Mouse (Mus musculus) liver, embryonic 12.5 days (tissue): ENCODE results near the gene Tbrg4. TPM values are rescaled to one million over a fixed set of nuclear protein-coding genes. Genes with fewer than 3 reads are reported as not detected.
"Not testable (repeated sequence)": the region's sequence is repeated elsewhere in the genome, so short reads cannot be mapped to it uniquely, and the experiment has no call there.

Experiments used
- ATAC-seq: fragments of 200-750 bp; cut with Nextera tagmentation; 2 replicates; pipeline ENCODE4 v1.8.0; 2017; ENCODE audit warnings: moderate number of reproducible peaks, mild to moderate bottlenecking, moderate library complexity
- H3K27ac ChIP-seq: fragments of 300-500 bp; sonication (generic); 2 replicates; pipeline ENCODE4 v1.5.1; 2016; ENCODE audit warnings: mild to moderate bottlenecking
- H3K27me3 ChIP-seq: fragments of 300-500 bp; sonication (generic); replicated peaks from 2 replicates; pipeline ENCODE4 v1.6.1; 2016; ENCODE audit warnings: mild to moderate bottlenecking, moderate library complexity
- H3K36me3 ChIP-seq: fragments of 300-500 bp; sonication (generic); 2 replicates; pipeline ENCODE4 v1.6.1; 2016; ENCODE audit warnings: mild to moderate bottlenecking, moderate library complexity
- H3K4me1 ChIP-seq: fragments of 300-500 bp; sonication (generic); 2 replicates; pipeline ENCODE4 v1.6.1; 2016
- H3K4me2 ChIP-seq: fragments of 300-500 bp; sonication (generic); 2 replicates; pipeline ENCODE4 v1.6.1; 2016; ENCODE audit warnings: mild to moderate bottlenecking, moderate library complexity
- H3K4me3 ChIP-seq: fragments of 300-500 bp; sonication (generic); 2 replicates; pipeline ENCODE4 v1.5.1; 2016; ENCODE audit warnings: mild to moderate bottlenecking, moderate library complexity
- H3K9ac ChIP-seq: fragments of 300-500 bp; sonication (generic); 2 replicates; pipeline ENCODE4 v1.6.1; 2016; ENCODE audit warnings: mild to moderate bottlenecking, moderate library complexity
- H3K9me3 ChIP-seq: fragments of 300-500 bp; sonication (generic); replicated peaks from 2 replicates; pipeline ENCODE4 v1.6.1; 2016; ENCODE audit warnings: mild to moderate bottlenecking, moderate library complexity
- WGBS: fragments of 180-500 bp; shearing (Covaris S2); methylation state at CpG from one replicate; pipeline ENCODE4 v1.1.7; 2016; ENCODE audit not compliant: insufficient replicate concordance; 5-methylcytosine and 5-hydroxymethylcytosine counted together
- polyA plus RNA-seq: library from polyadenylated mRNA; unstranded; fragments of >200 nt; fragmentation: Nextera tagmentation; extraction: Ambion mirVana; gene quantifications from 2 replicates; pipeline ENCODE4 v1.2.1, GENCODE M21; 2016

Tbrg4 gene
- 69.3 TPM in 2 replicates for polyA plus RNA-seq

GRCm38 (mm10) chr11:6625478-6626387, at the start of gene Tbrg4:
Tbrg4 (minus strand) TSS chr11:6626067.
- Histone ChIP-seq H3K9me3 (no peaks in the 10 kb centered on the region), H3K36me3 (peaks cover 41% of the 10 kb centered on the region), H3K9ac (peak within 1 kb of the TSS; percentile 76), H3K4me3 (peak within 1 kb of the TSS; percentile 84), H3K4me1 (peaks cover 51% of the 10 kb centered on the region), H3K4me2 (peak within 1 kb of the TSS; percentile 79), H3K27me3 (no peaks in the 10 kb centered on the region), H3K27ac (peak within 1 kb of the TSS; percentile 89)
- peak; percentile 89 for ATAC-seq
- WGBS, result under 1% methylated on average over 66 of the region's 66 CpGs

- Histone ChIP-seq H3K4me2 (no peak overlapping the region), H3K9me3 (no peaks in the 10 kb centered on the region), H3K4me1 (peaks cover 9% of the 10 kb centered on the region), H3K36me3 (no peaks in the 10 kb centered on the region), H3K9ac (no peak overlapping the region), H3K4me3 (no peak overlapping the region), H3K27ac (no peak overlapping the region), H3K27me3 (no peaks in the 10 kb centered on the region; the same call in 1 of the 2 replicates)
- ATAC-seq, result no peak
- 36% methylated on average over 7 of the region's 7 CpGs for WGBS
Measured at GRCm38 (mm10) chr11:6675402-6675801, 49.5 kb upstream of the Tbrg4 start.

GRCm38 (mm10) chr11:6674701-6675100, 48.8 kb upstream of the Tbrg4 start:
- Histone ChIP-seq H3K4me3 (no peak overlapping the region), H3K27me3 (no peaks in the 10 kb centered on the region; the same call in 1 of the 2 replicates)
- 75% methylated on average over 9 of the region's 9 CpGs for WGBS

GRCm38 (mm10) chr11:6670826-6671225, 45.0 kb upstream of the Tbrg4 start:
- H3K27me3 ChIP-seq, result no peaks in the 10 kb centered on the region; the same call in 1 of the 2 replicates
- no peak overlapping the region for H3K27ac ChIP-seq
- H3K9ac ChIP-seq, result no peak overlapping the region
- no peaks in the 10 kb centered on the region for H3K9me3 ChIP-seq
- no peaks in the 10 kb centered on the region for H3K36me3 ChIP-seq
- no peaks in the 10 kb centered on the region for H3K4me1 ChIP-seq
- no peak for ATAC-seq
- no peak overlapping the region for H3K4me3 ChIP-seq
- WGBS, result 64% methylated on average over 4 of the region's 4 CpGs
- H3K4me2 ChIP-seq, result no peak overlapping the region

More at GRCm38 (mm10) chr11:6674701-6675100, 48.8 kb upstream of the Tbrg4 start:
- Histone ChIP-seq H3K9me3 (no peaks in the 10 kb centered on the region), H3K4me2 (no peak overlapping the region), H3K9ac (no peak overlapping the region), H3K36me3 (no peaks in the 10 kb centered on the region), H3K4me1 (peaks cover 2% of the 10 kb centered on the region; the same call in 1 of the 2 replicates), H3K27ac (no peak overlapping the region)
- no peak for ATAC-seq

- WGBS, result 32% methylated on average over 2 of the region's 2 CpGs
Measured at GRCm38 (mm10) chr11:6670044-6670443, 44.2 kb upstream of the Tbrg4 start.

GRCm38 (mm10) chr11:6669041-6669440, 43.2 kb upstream of the Tbrg4 start:
- ATAC-seq, result no peak
- H3K27ac ChIP-seq, result no peak overlapping the region
- no peak overlapping the region for H3K9ac ChIP-seq
- WGBS, result 62% methylated on average over 9 of the region's 9 CpGs
- no peak overlapping the region for H3K4me3 ChIP-seq
- no peaks in the 10 kb centered on the region; the same call in 1 of the 2 replicates for H3K27me3 ChIP-seq
- H3K4me1 ChIP-seq, result no peaks in the 10 kb centered on the region
- no peaks in the 10 kb centered on the region for H3K36me3 ChIP-seq
- H3K9me3 ChIP-seq, result no peaks in the 10 kb centered on the region
- H3K4me2 ChIP-seq, result no peak overlapping the region

More at GRCm38 (mm10) chr11:6670044-6670443, 44.2 kb upstream of the Tbrg4 start:
- no peak overlapping the region for H3K27ac ChIP-seq
- H3K27me3 ChIP-seq, result no peaks in the 10 kb centered on the region; the same call in 1 of the 2 replicates
- no peaks in the 10 kb centered on the region for H3K4me1 ChIP-seq
- H3K36me3 ChIP-seq, result no peaks in the 10 kb centered on the region
- no peak for ATAC-seq
- no peaks in the 10 kb centered on the region for H3K9me3 ChIP-seq
- no peak overlapping the region for H3K4me3 ChIP-seq
- no peak overlapping the region for H3K4me2 ChIP-seq
- no peak overlapping the region for H3K9ac ChIP-seq

- no peak overlapping the region for H3K27ac ChIP-seq
- no peaks in the 10 kb centered on the region for H3K4me1 ChIP-seq
- no peaks in the 10 kb centered on the region for H3K27me3 ChIP-seq
- no peaks in the 10 kb centered on the region for H3K9me3 ChIP-seq
- 46% methylated on average over 2 of the region's 2 CpGs for WGBS
- no peak overlapping the region for H3K9ac ChIP-seq
- H3K4me2 ChIP-seq, result no peak overlapping the region
- H3K4me3 ChIP-seq, result no peak overlapping the region
- no peaks in the 10 kb centered on the region for H3K36me3 ChIP-seq
- no peak for ATAC-seq
Measured at GRCm38 (mm10) chr11:6666634-6667033, 40.8 kb upstream of the Tbrg4 start.

- no peak overlapping the region for H3K4me3 ChIP-seq
- whole genome bisulfite sequencing, result 67% methylated on average over 14 of the region's 14 CpGs
- no peaks in the 10 kb centered on the region for H3K36me3 ChIP-seq
- no peak overlapping the region for H3K27ac ChIP-seq
- H3K4me2 ChIP-seq, result no peak overlapping the region
- H3K9ac ChIP-seq, result no peak overlapping the region
- H3K4me1 ChIP-seq, result peaks cover 7% of the 10 kb centered on the region
- no peaks in the 10 kb centered on the region for H3K9me3 ChIP-seq
- no peak for ATAC-seq
- peaks cover 31% of the 10 kb centered on the region for H3K27me3 ChIP-seq
Measured at GRCm38 (mm10) chr11:6661206-6661605, 35.3 kb upstream of the Tbrg4 start.

- H3K27ac ChIP-seq, result no peak within 1 kb of the TSS
- H3K9ac ChIP-seq, result no peak within 1 kb of the TSS
- H3K4me2 ChIP-seq, result peak within 1 kb of the TSS; percentile 62
- no peaks in the 10 kb centered on the region for H3K36me3 ChIP-seq
- H3K4me3 ChIP-seq, result peak within 1 kb of the TSS; percentile 34
- no peaks in the 10 kb centered on the region for H3K9me3 ChIP-seq
- WGBS, result 1% methylated on average over 18 of the region's 18 CpGs
- peaks cover 33% of the 10 kb centered on the region for H3K27me3 ChIP-seq
- ATAC-seq, result peak; percentile 50; the same call in 1 of the 2 replicates
- peaks cover 7% of the 10 kb centered on the region for H3K4me1 ChIP-seq
Measured at GRCm38 (mm10) chr11:6658271-6658670, 32.4 kb upstream of the Tbrg4 start, which contains the start of gene Ramp3. Ramp3 (plus strand) TSS chr11:6658521.

GRCm38 (mm10) chr11:6654903-6655302, 29.0 kb upstream of the Tbrg4 start:
- H3K9me3 ChIP-seq, result no peaks in the 10 kb centered on the region
- H3K27me3 ChIP-seq, result peaks cover 27% of the 10 kb centered on the region
- no peaks in the 10 kb centered on the region for H3K36me3 ChIP-seq
- no peak for ATAC-seq
- 3% methylated on average over 2 of the region's 2 CpGs for WGBS
- no peak overlapping the region for H3K9ac ChIP-seq
- peaks cover 7% of the 10 kb centered on the region for H3K4me1 ChIP-seq
- H3K4me3 ChIP-seq, result no peak overlapping the region
- no peak overlapping the region for H3K4me2 ChIP-seq
- H3K27ac ChIP-seq, result no peak overlapping the region

GRCm38 (mm10) chr11:6652978-6653377, 27.1 kb upstream of the Tbrg4 start:
- H3K36me3 ChIP-seq, H3K4me3 ChIP-seq, H3K27ac ChIP-seq, H3K9me3 ChIP-seq, H3K4me1 ChIP-seq, H3K9ac ChIP-seq, H3K4me2 ChIP-seq, H3K27me3 ChIP-seq, ATAC-seq: not testable (repeated sequence)
- 67% methylated on average over 3 of the region's 3 CpGs for WGBS

- no peak for ATAC-seq
- Histone ChIP-seq H3K4me1 (no peaks in the 10 kb centered on the region), H3K4me2 (no peak overlapping the region), H3K9me3 (0 out of 2 replicates have a peak, but pooled peaks cover 5% of the 10 kb centered on the region), H3K36me3 (no peaks in the 10 kb centered on the region), H3K9ac (no peak overlapping the region), H3K4me3 (no peak overlapping the region), H3K27me3 (no peaks in the 10 kb centered on the region; the same call in 1 of the 2 replicates), H3K27ac (no peak overlapping the region)
- WGBS, result 48% methylated on average over 7 of the region's 7 CpGs
Measured at GRCm38 (mm10) chr11:6650519-6650918, 24.7 kb upstream of the Tbrg4 start.
